Mouse (Mus musculus): ENCODE data around the gene Ptprc. TPM values are rescaled to one million over a fixed set of nuclear protein-coding genes. Genes with fewer than 3 reads are reported as not detected.

Ptprc gene
- polyA plus RNA-seq, 1 experiment from 2014 or later: 6.1 TPM

- Histone ChIP-seq H3K27ac (no peak overlapping the region), H3K9ac (ENCODE audit: low read depth, low read length) (no peak overlapping the region), H3K4me3 (replicated peaks; ENCODE audit: low read depth, low read length) (no peak overlapping the region), H3K36me3 (ENCODE audit: insufficient read depth, low read length) (no peaks in the 10 kb centered on the region), H3K4me1 (replicated peaks; ENCODE audit: insufficient read depth, low read length) (no peaks in the 10 kb centered on the region), H3K9me3 (replicated peaks; ENCODE audit: low read length) (no peaks in the 10 kb centered on the region), H3K27me3 (ENCODE audit: insufficient read depth, low read length) (no peaks in the 10 kb centered on the region), H3K4me2 (ENCODE audit: low read length) (no peak overlapping the region)
- TF ChIP-seq CTCF (IDR thresholded peaks at IDR 0.05; ENCODE audit: low read depth): no peak
- no peak for ATAC-seq (replicated peaks; ENCODE audit: low FRiP score, low read depth)
- 67% methylated on average over 1 of the region's 1 CpGs for WGBS
- DNase-seq (ENCODE audit: low spot score): no peak
Measured at GRCm38 (mm10) chr1:138154185-138154785, 21.2 kb downstream of the Ptprc start.

GRCm38 (mm10) chr1:138153126-138153525, 22.4 kb downstream of the Ptprc start:
- Histone ChIP-seq H3K4me3 (replicated peaks; ENCODE audit: low read depth, low read length) (no peak overlapping the region), H3K36me3 (ENCODE audit: insufficient read depth, low read length) (no peaks in the 10 kb centered on the region), H3K9ac (ENCODE audit: low read depth, low read length) (no peak overlapping the region), H3K4me1 (replicated peaks; ENCODE audit: insufficient read depth, low read length) (no peaks in the 10 kb centered on the region), H3K27me3 (ENCODE audit: insufficient read depth, low read length) (no peaks in the 10 kb centered on the region), H3K9me3 (replicated peaks; ENCODE audit: low read length) (no peaks in the 10 kb centered on the region), H3K4me2 (ENCODE audit: low read length) (no peak overlapping the region), H3K27ac (no peak overlapping the region)
- DNase-seq (ENCODE audit: low spot score) (no peak), ATAC-seq (replicated peaks; ENCODE audit: low FRiP score, low read depth) (no peak)
- TF ChIP-seq CTCF (IDR thresholded peaks at IDR 0.05; ENCODE audit: low read depth): no peak
- WGBS: 70% methylated on average over 4 of the region's 4 CpGs

GRCm38 (mm10) chr1:138148844-138149243, 26.7 kb downstream of the Ptprc start:
- Histone ChIP-seq H3K27ac (no peak overlapping the region), H3K4me2 (ENCODE audit: low read length) (no peak overlapping the region), H3K36me3 (ENCODE audit: insufficient read depth, low read length) (no peaks in the 10 kb centered on the region), H3K9me3 (replicated peaks; ENCODE audit: low read length) (no peaks in the 10 kb centered on the region), H3K27me3 (ENCODE audit: insufficient read depth, low read length) (no peaks in the 10 kb centered on the region), H3K4me3 (replicated peaks; ENCODE audit: low read depth, low read length) (no peak overlapping the region), H3K4me1 (replicated peaks; ENCODE audit: insufficient read depth, low read length) (no peaks in the 10 kb centered on the region), H3K9ac (ENCODE audit: low read depth, low read length) (no peak overlapping the region)
- no peak for ATAC-seq (replicated peaks; ENCODE audit: low FRiP score, low read depth)
- no peak for DNase-seq (ENCODE audit: low spot score)
- TF ChIP-seq CTCF (IDR thresholded peaks at IDR 0.05; ENCODE audit: low read depth): no peak
- WGBS: 61% methylated on average over 4 of the region's 4 CpGs

- Histone ChIP-seq H3K36me3 (ENCODE audit: insufficient read depth, low read length) (no peaks in the 10 kb centered on the region), H3K9me3 (replicated peaks; ENCODE audit: low read length) (no peaks in the 10 kb centered on the region), H3K4me1 (replicated peaks; ENCODE audit: insufficient read depth, low read length) (no peaks in the 10 kb centered on the region), H3K4me2 (ENCODE audit: low read length) (no peak overlapping the region), H3K27ac (no peak overlapping the region), H3K27me3 (ENCODE audit: insufficient read depth, low read length) (no peaks in the 10 kb centered on the region), H3K9ac (ENCODE audit: low read depth, low read length) (no peak overlapping the region), H3K4me3 (replicated peaks; ENCODE audit: low read depth, low read length) (no peak overlapping the region)
- WGBS: 50% methylated on average over 2 of the region's 2 CpGs
- DNase-seq (ENCODE audit: low spot score) (no peak), ATAC-seq (replicated peaks; ENCODE audit: low FRiP score, low read depth) (no peak)
- no peak for TF ChIP-seq CTCF (IDR thresholded peaks at IDR 0.05; ENCODE audit: low read depth)
Measured at GRCm38 (mm10) chr1:138145571-138145970, 29.9 kb downstream of the Ptprc start.

- DNase-seq (ENCODE audit: low spot score) (no peak), ATAC-seq (replicated peaks; ENCODE audit: low FRiP score, low read depth) (no peak)
- no peaks in the 10 kb centered on the region for H3K36me3 ChIP-seq (ENCODE audit: insufficient read depth, low read length)
- no peaks in the 10 kb centered on the region for H3K27me3 ChIP-seq (ENCODE audit: insufficient read depth, low read length)
- H3K4me3 ChIP-seq (replicated peaks; ENCODE audit: low read depth, low read length): no peak overlapping the region
- no peaks in the 10 kb centered on the region for H3K4me1 ChIP-seq (replicated peaks; ENCODE audit: insufficient read depth, low read length)
- H3K9ac ChIP-seq (ENCODE audit: low read depth, low read length): no peak overlapping the region
- no peak overlapping the region for H3K27ac ChIP-seq
- no peak overlapping the region for H3K4me2 ChIP-seq (ENCODE audit: low read length)
- no peak for TF ChIP-seq CTCF (IDR thresholded peaks at IDR 0.05; ENCODE audit: low read depth)
- 86% methylated on average over 3 of the region's 3 CpGs for WGBS
- no peaks in the 10 kb centered on the region for H3K9me3 ChIP-seq (replicated peaks; ENCODE audit: low read length)
Measured at GRCm38 (mm10) chr1:138145148-138145547, 30.4 kb downstream of the Ptprc start.

GRCm38 (mm10) chr1:138144365-138144764, 31.1 kb downstream of the Ptprc start:
- H3K9me3 ChIP-seq (replicated peaks; ENCODE audit: low read length): no peaks in the 10 kb centered on the region
- H3K4me2 ChIP-seq (ENCODE audit: low read length): no peak overlapping the region
- no peak for DNase-seq (ENCODE audit: low spot score)
- no peaks in the 10 kb centered on the region for H3K4me1 ChIP-seq (replicated peaks; ENCODE audit: insufficient read depth, low read length)
- WGBS: 73% methylated on average over 5 of the region's 5 CpGs
- no peaks in the 10 kb centered on the region for H3K27me3 ChIP-seq (ENCODE audit: insufficient read depth, low read length)
- H3K4me3 ChIP-seq (replicated peaks; ENCODE audit: low read depth, low read length): no peak overlapping the region
- TF ChIP-seq CTCF (IDR thresholded peaks at IDR 0.05; ENCODE audit: low read depth): no peak
- no peaks in the 10 kb centered on the region for H3K36me3 ChIP-seq (ENCODE audit: insufficient read depth, low read length)
- no peak overlapping the region for H3K9ac ChIP-seq (ENCODE audit: low read depth, low read length)
- no peak for ATAC-seq (replicated peaks; ENCODE audit: low FRiP score, low read depth)
- no peak overlapping the region for H3K27ac ChIP-seq

- no peak for DNase-seq (ENCODE audit: low spot score)
- no peak overlapping the region for H3K4me2 ChIP-seq (ENCODE audit: low read length)
- no peaks in the 10 kb centered on the region for H3K4me1 ChIP-seq (replicated peaks; ENCODE audit: insufficient read depth, low read length)
- no peaks in the 10 kb centered on the region for H3K36me3 ChIP-seq (ENCODE audit: insufficient read depth, low read length)
- no peaks in the 10 kb centered on the region for H3K9me3 ChIP-seq (replicated peaks; ENCODE audit: low read length)
- no peak overlapping the region for H3K27ac ChIP-seq
- no peak overlapping the region for H3K4me3 ChIP-seq (replicated peaks; ENCODE audit: low read depth, low read length)
- no peak for TF ChIP-seq CTCF (IDR thresholded peaks at IDR 0.05; ENCODE audit: low read depth)
- H3K9ac ChIP-seq (ENCODE audit: low read depth, low read length): no peak overlapping the region
- 92% methylated on average over 4 of the region's 4 CpGs for WGBS
- no peaks in the 10 kb centered on the region for H3K27me3 ChIP-seq (ENCODE audit: insufficient read depth, low read length)
- no peak for ATAC-seq (replicated peaks; ENCODE audit: low FRiP score, low read depth)
Measured at GRCm38 (mm10) chr1:138140769-138141168, 34.7 kb downstream of the Ptprc start.

All from kidney, postnatal 0 days (tissue).